Mouse (Mus musculus): ENCODE results near the gene Card14. TPM values are rescaled to one million over a fixed set of nuclear protein-coding genes. Genes with fewer than 3 reads are reported as not detected.

Card14 gene
- total and polyA plus RNA-seq, 3 experiments = 0.11 to 0.33 TPM; not detected in 1

GRCm38 (mm10) chr11:119330592-119330991 lies 23.0 kb downstream of the Card14 start:
- Histone ChIP-seq H3K4me1 (ENCODE audit: control insufficient read depth, insufficient read depth, low read length) (no peaks in the 10 kb centered on the region), H3K27ac (no peak overlapping the region), H3K9ac (ENCODE audit: low read depth, low read length) (no peak overlapping the region), H3K27me3 (ENCODE audit: control insufficient read depth, insufficient read depth, low read length) (no peaks in the 10 kb centered on the region), H3K36me3 (ENCODE audit: control insufficient read depth, insufficient read depth, low read length) (no peaks in the 10 kb centered on the region), H3K4me3 (no peak overlapping the region), H3K79me2 (replicated peaks; ENCODE audit: control insufficient read depth, insufficient read depth, low read length) (no peaks in the 10 kb centered on the region)
- DNase-seq = no peak
- intact Hi-C loops (cut with DNase I) = no loop called here
- no peak for TF ChIP-seq CTCF (IDR thresholded peaks at IDR 0.05)
- TF ChIP-seq POLR2A (IDR thresholded peaks at IDR 0.05; ENCODE audit: insufficient read depth, low read depth, low read length) = no peak
- no peak for TF ChIP-seq EP300 (IDR thresholded peaks at IDR 0.05; ENCODE audit: insufficient read depth, low read depth, low read length)
- 57% methylated on average over 4 of the region's 4 CpGs for WGBS

GRCm38 (mm10) chr11:119331970-119332369 lies 24.4 kb downstream of the Card14 start:
- H3K79me2 ChIP-seq (replicated peaks; ENCODE audit: control insufficient read depth, insufficient read depth, low read length) = no peaks in the 10 kb centered on the region
- no peak overlapping the region for H3K4me3 ChIP-seq
- H3K27me3 ChIP-seq (ENCODE audit: control insufficient read depth, insufficient read depth, low read length) = no peaks in the 10 kb centered on the region
- WGBS = 32% methylated on average over 3 of the region's 3 CpGs
- TF ChIP-seq EP300 (IDR thresholded peaks at IDR 0.05; ENCODE audit: insufficient read depth, low read depth, low read length) = no peak
- TF ChIP-seq POLR2A (IDR thresholded peaks at IDR 0.05; ENCODE audit: insufficient read depth, low read depth, low read length) = no peak
- TF ChIP-seq CTCF (IDR thresholded peaks at IDR 0.05) = no peak
- intact Hi-C loops (cut with DNase I) = no loop called here
- no peak overlapping the region for H3K27ac ChIP-seq
- H3K36me3 ChIP-seq (ENCODE audit: control insufficient read depth, insufficient read depth, low read length) = no peaks in the 10 kb centered on the region
- no peaks in the 10 kb centered on the region for H3K4me1 ChIP-seq (ENCODE audit: control insufficient read depth, insufficient read depth, low read length)
- no peak for DNase-seq
- no peak overlapping the region for H3K9ac ChIP-seq (ENCODE audit: low read depth, low read length)

- Histone ChIP-seq H3K4me3 (no peak overlapping the region), H3K36me3 (ENCODE audit: control insufficient read depth, insufficient read depth, low read length) (no peaks in the 10 kb centered on the region), H3K79me2 (replicated peaks; ENCODE audit: control insufficient read depth, insufficient read depth, low read length) (no peaks in the 10 kb centered on the region), H3K27ac (no peak overlapping the region), H3K27me3 (ENCODE audit: control insufficient read depth, insufficient read depth, low read length) (no peaks in the 10 kb centered on the region), H3K9ac (ENCODE audit: low read depth, low read length) (no peak overlapping the region), H3K4me1 (ENCODE audit: control insufficient read depth, insufficient read depth, low read length) (no peaks in the 10 kb centered on the region)
- no peak for TF ChIP-seq EP300 (IDR thresholded peaks at IDR 0.05; ENCODE audit: insufficient read depth, low read depth, low read length)
- no peak for TF ChIP-seq CTCF (IDR thresholded peaks at IDR 0.05)
- no peak for TF ChIP-seq POLR2A (IDR thresholded peaks at IDR 0.05; ENCODE audit: insufficient read depth, low read depth, low read length)
- no peak for DNase-seq
- WGBS = 69% methylated on average over 10 of the region's 10 CpGs
- intact Hi-C loops (cut with DNase I) = loop anchor here (1.0 kb wide), 2 partner anchors 25 to 66 kb away; no protein-coding TSS in a partner anchor
Measured at GRCm38 (mm10) chr11:119338271-119339059, 30.9 kb downstream of the Card14 start.

GRCm38 (mm10) chr11:119339179-119339578 lies 31.6 kb downstream of the Card14 start:
- 53% methylated on average over 5 of the region's 5 CpGs for WGBS
- Histone ChIP-seq H3K4me1 (ENCODE audit: control insufficient read depth, insufficient read depth, low read length) (no peaks in the 10 kb centered on the region), H3K27me3 (ENCODE audit: control insufficient read depth, insufficient read depth, low read length) (no peaks in the 10 kb centered on the region), H3K79me2 (replicated peaks; ENCODE audit: control insufficient read depth, insufficient read depth, low read length) (no peaks in the 10 kb centered on the region), H3K36me3 (ENCODE audit: control insufficient read depth, insufficient read depth, low read length) (no peaks in the 10 kb centered on the region), H3K4me3 (no peak overlapping the region), H3K9ac (ENCODE audit: low read depth, low read length) (no peak overlapping the region), H3K27ac (no peak overlapping the region)
- TF ChIP-seq CTCF (IDR thresholded peaks at IDR 0.05) (no peak), EP300 (IDR thresholded peaks at IDR 0.05; ENCODE audit: insufficient read depth, low read depth, low read length) (no peak), POLR2A (IDR thresholded peaks at IDR 0.05; ENCODE audit: insufficient read depth, low read depth, low read length) (no peak)
- no peak for DNase-seq
- intact Hi-C loops (cut with DNase I) = loop anchor here (1.0 kb wide), 2 partner anchors 24 to 65 kb away; no protein-coding TSS in a partner anchor

GRCm38 (mm10) chr11:119339637-119340036 lies 32.1 kb downstream of the Card14 start:
- intact Hi-C loops (cut with DNase I) = loop anchor here (1.0 kb wide), 2 partner anchors 24 to 65 kb away; no protein-coding TSS in a partner anchor
- 4% methylated on average over 5 of the region's 5 CpGs for WGBS
- peak; percentile 64 to 79 for DNase-seq

GRCm38 (mm10) chr11:119344178-119344577 lies 36.6 kb downstream of the Card14 start:
- no peaks in the 10 kb centered on the region for H3K4me1 ChIP-seq (ENCODE audit: control insufficient read depth, insufficient read depth, low read length)
- no peak overlapping the region for H3K9ac ChIP-seq (ENCODE audit: low read depth, low read length)
- no peak for TF ChIP-seq CTCF (IDR thresholded peaks at IDR 0.05)
- TF ChIP-seq EP300 (IDR thresholded peaks at IDR 0.05; ENCODE audit: insufficient read depth, low read depth, low read length) = no peak
- TF ChIP-seq POLR2A (IDR thresholded peaks at IDR 0.05; ENCODE audit: insufficient read depth, low read depth, low read length) = no peak
- H3K79me2 ChIP-seq (replicated peaks; ENCODE audit: control insufficient read depth, insufficient read depth, low read length) = no peaks in the 10 kb centered on the region
- H3K4me3 ChIP-seq = no peak overlapping the region
- peak in 1 of 2 experiments; percentile 32 for DNase-seq
- WGBS = 75% methylated on average over 8 of the region's 8 CpGs
- intact Hi-C loops (cut with DNase I) = no loop called here
- H3K27ac ChIP-seq = no peak overlapping the region
- no peaks in the 10 kb centered on the region for H3K27me3 ChIP-seq (ENCODE audit: control insufficient read depth, insufficient read depth, low read length)
- H3K36me3 ChIP-seq (ENCODE audit: control insufficient read depth, insufficient read depth, low read length) = no peaks in the 10 kb centered on the region

More at GRCm38 (mm10) chr11:119339637-119340036, 32.1 kb downstream of the Card14 start:
- H3K4me3 ChIP-seq = no peak overlapping the region
- no peaks in the 10 kb centered on the region for H3K4me1 ChIP-seq (ENCODE audit: control insufficient read depth, insufficient read depth, low read length)
- H3K36me3 ChIP-seq (ENCODE audit: control insufficient read depth, insufficient read depth, low read length) = no peaks in the 10 kb centered on the region
- peak; percentile 90 for TF ChIP-seq CTCF (IDR thresholded peaks at IDR 0.05)
- TF ChIP-seq POLR2A (IDR thresholded peaks at IDR 0.05; ENCODE audit: insufficient read depth, low read depth, low read length) = no peak
- TF ChIP-seq EP300 (IDR thresholded peaks at IDR 0.05; ENCODE audit: insufficient read depth, low read depth, low read length) = no peak
- no peaks in the 10 kb centered on the region for H3K27me3 ChIP-seq (ENCODE audit: control insufficient read depth, insufficient read depth, low read length)
- H3K9ac ChIP-seq (ENCODE audit: low read depth, low read length) = no peak overlapping the region
- H3K79me2 ChIP-seq (replicated peaks; ENCODE audit: control insufficient read depth, insufficient read depth, low read length) = no peaks in the 10 kb centered on the region
- no peak overlapping the region for H3K27ac ChIP-seq

All from heart, adult 2 months (tissue).